ENCODE assay signal across 7 mouse cellular contexts in the genomic region with DNA sequence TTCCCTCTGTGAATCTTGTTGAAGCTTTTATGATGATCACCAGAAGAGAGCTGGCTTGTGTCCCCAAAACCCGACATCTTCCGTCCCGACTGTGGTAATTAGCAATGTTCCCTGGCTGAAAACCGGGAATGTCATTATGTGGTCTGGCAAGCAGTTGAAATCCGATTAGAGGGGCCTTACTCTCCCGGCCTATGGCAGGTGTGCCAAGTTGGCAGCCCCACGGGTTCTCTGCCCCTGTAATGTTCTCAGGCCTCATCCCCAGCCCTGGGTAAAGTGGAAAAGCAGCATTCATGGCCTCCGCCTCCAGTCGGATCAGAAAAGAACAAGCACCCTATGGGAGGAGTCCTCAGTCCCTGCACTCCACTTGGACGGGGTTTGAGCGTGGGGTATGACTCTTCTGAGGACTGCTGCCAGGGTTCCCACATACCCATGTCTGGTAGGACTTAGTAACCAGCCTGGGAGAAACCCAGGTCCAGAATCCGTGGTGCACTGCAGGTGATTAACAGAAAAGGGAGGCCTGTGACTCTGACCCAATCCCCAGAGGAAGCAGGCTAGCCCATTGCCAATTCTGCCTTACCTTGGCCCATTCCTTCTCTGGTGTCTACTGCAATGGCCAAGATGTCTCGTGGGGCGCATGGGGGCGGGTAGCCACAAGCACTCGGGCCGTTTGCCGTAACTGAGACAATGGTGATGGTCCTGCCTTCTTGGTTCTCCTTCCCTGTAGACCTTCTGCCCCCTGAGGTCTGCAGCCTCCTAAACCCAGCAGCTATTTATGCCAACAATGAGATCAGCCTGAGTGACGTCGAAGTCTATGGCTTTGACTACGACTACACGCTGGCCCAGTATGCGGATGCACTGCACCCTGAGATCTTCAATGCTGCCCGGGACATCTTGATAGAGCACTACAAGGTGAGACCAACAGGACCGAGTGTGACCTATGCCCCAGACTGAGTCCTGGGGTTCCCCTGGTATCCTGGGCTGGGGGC. TPM values are rescaled to one million over a fixed set of nuclear protein-coding genes. Genes with fewer than 3 reads are reported as not detected.
DNase-seq lines count a peak whose midpoint lies in the region; ATAC-seq and TF ChIP-seq lines count a peak whose summit lies in the region.

No protein-coding gene starts in this region.

- 83% methylated on average over 25 of the region's 25 CpGs for WGBS in intestine, embryonic 16.5 days
- 81% methylated on average over 25 of the region's 25 CpGs for WGBS in intestine, postnatal 0 days
- WGBS in neural tube, embryonic 15.5 days, result 80% methylated on average over 25 of the region's 25 CpGs
- 74% methylated on average over 25 of the region's 25 CpGs for WGBS in forebrain, embryonic 13.5 days
- WGBS in stomach, embryonic 14.5 days, result 87% methylated on average over 25 of the region's 25 CpGs

- no peaks in the 10 kb centered on the region for H3K9me3 ChIP-seq in intestine, embryonic 16.5 days (ENCODE audit: control insufficient read depth, low read length)
- no peaks in the 10 kb centered on the region for H3K9me3 ChIP-seq in intestine, postnatal 0 days (ENCODE audit: control insufficient read depth)
- H3K9me3 ChIP-seq in neural tube, embryonic 15.5 days (replicated peaks), result no peaks in the 10 kb centered on the region
- no peaks in the 10 kb centered on the region for H3K9me3 ChIP-seq in forebrain, embryonic 13.5 days (replicated peaks)
- H3K9me3 ChIP-seq in stomach, embryonic 14.5 days (ENCODE audit: control insufficient read depth, low read depth, low read length), result no peaks in the 10 kb centered on the region

- H3K4me1 ChIP-seq in intestine, embryonic 16.5 days (ENCODE audit: control insufficient read depth, insufficient read depth, low read length), result peaks cover 30% of the 10 kb centered on the region
- H3K4me1 ChIP-seq in intestine, postnatal 0 days (replicated peaks; ENCODE audit: control insufficient read depth, insufficient read depth, low read length), result peaks cover 14% of the 10 kb centered on the region
- H3K4me1 ChIP-seq in neural tube, embryonic 15.5 days, result peaks cover 50% of the 10 kb centered on the region
- H3K4me1 ChIP-seq in forebrain, embryonic 13.5 days, result peaks cover 46% of the 10 kb centered on the region
- peaks cover 29% of the 10 kb centered on the region for H3K4me1 ChIP-seq in stomach, embryonic 14.5 days (ENCODE audit: control insufficient read depth, insufficient read depth, low read length)

- DNase-seq in neural tube, embryonic 10.5 days (ENCODE audit: extremely low spot score, low spot score), result no peak
- DNase-seq in thymus, postnatal 10 days (ENCODE audit: low spot score in 2 of 2), result no peak

- H3K36me3 ChIP-seq in intestine, embryonic 16.5 days (ENCODE audit: control insufficient read depth, insufficient read depth, low read length), result peaks cover 28% of the 10 kb centered on the region
- peaks cover 24% of the 10 kb centered on the region; the same call in 1 of the 2 replicates for H3K36me3 ChIP-seq in intestine, postnatal 0 days (ENCODE audit: control insufficient read depth, insufficient read depth)
- H3K36me3 ChIP-seq in neural tube, embryonic 15.5 days, result peaks cover 37% of the 10 kb centered on the region
- peaks cover 51% of the 10 kb centered on the region for H3K36me3 ChIP-seq in forebrain, embryonic 13.5 days (ENCODE audit: poor library complexity, severe bottlenecking)
- H3K36me3 ChIP-seq in stomach, embryonic 14.5 days (ENCODE audit: control insufficient read depth, insufficient read depth, low read length), result peaks cover 43% of the 10 kb centered on the region

- H3K27me3 ChIP-seq in intestine, embryonic 16.5 days (replicated peaks; ENCODE audit: control insufficient read depth, insufficient read depth, low read length), result no peaks in the 10 kb centered on the region
- no peaks in the 10 kb centered on the region for H3K27me3 ChIP-seq in intestine, postnatal 0 days (replicated peaks; ENCODE audit: control insufficient read depth, insufficient read depth, low read length)
- H3K27me3 ChIP-seq in neural tube, embryonic 15.5 days (replicated peaks), result no peaks in the 10 kb centered on the region
- H3K27me3 ChIP-seq in forebrain, embryonic 13.5 days, result no peaks in the 10 kb centered on the region
- H3K27me3 ChIP-seq in stomach, embryonic 14.5 days (ENCODE audit: control insufficient read depth, insufficient read depth, low read length), result no peaks in the 10 kb centered on the region

- 0 out of 2 replicates have a peak overlapping the region, but pooled peaks have one; percentile 1 for H3K9ac ChIP-seq in intestine, embryonic 16.5 days (ENCODE audit: low read depth, low read length)
- no peak overlapping the region for H3K9ac ChIP-seq in intestine, postnatal 0 days (ENCODE audit: low read depth, low read length)
- no peak overlapping the region for H3K9ac ChIP-seq in neural tube, embryonic 15.5 days (replicated peaks)
- peak overlapping the region; percentile 93; the same call in 1 of the 2 replicates for H3K9ac ChIP-seq in forebrain, embryonic 13.5 days
- no peak overlapping the region for H3K9ac ChIP-seq in stomach, embryonic 14.5 days (replicated peaks; ENCODE audit: low read depth, low read length)

- H3K4me3 ChIP-seq in intestine, embryonic 16.5 days (ENCODE audit: low read length), result no peak overlapping the region
- H3K4me3 ChIP-seq in intestine, postnatal 0 days (ENCODE audit: low read depth, low read length), result no peak overlapping the region
- no peak overlapping the region for H3K4me3 ChIP-seq in neural tube, embryonic 15.5 days (replicated peaks)
- no peak overlapping the region for H3K4me3 ChIP-seq in forebrain, embryonic 13.5 days
- H3K4me3 ChIP-seq in stomach, embryonic 14.5 days (ENCODE audit: low read depth, low read length), result no peak overlapping the region

- TF ChIP-seq CTCF in intestine, postnatal 0 days (IDR thresholded peaks at IDR 0.05; ENCODE audit: low read depth), result no peak

- H3K27ac ChIP-seq in intestine, embryonic 16.5 days (ENCODE audit: low read length), result 0 out of 2 replicates have a peak overlapping the region, but pooled peaks have one; percentile 78
- H3K27ac ChIP-seq in intestine, postnatal 0 days (ENCODE audit: low read depth, low read length), result no peak overlapping the region
- peak overlapping the region; percentile 41; the same call in 1 of the 2 replicates for H3K27ac ChIP-seq in neural tube, embryonic 15.5 days (replicated peaks)
- peak overlapping the region; percentile 78 for H3K27ac ChIP-seq in forebrain, embryonic 13.5 days
- H3K27ac ChIP-seq in stomach, embryonic 14.5 days (ENCODE audit: low read length), result no peak overlapping the region; the same call in 1 of the 2 replicates

- ATAC-seq in intestine, embryonic 16.5 days, result no peak
- ATAC-seq in intestine, postnatal 0 days, result no peak
- ATAC-seq in neural tube, embryonic 15.5 days (ENCODE audit: low FRiP score), result no peak
- no peak for ATAC-seq in forebrain, embryonic 13.5 days
- no peak for ATAC-seq in stomach, embryonic 14.5 days (ENCODE audit: insufficient number of reproducible peaks, insufficient read depth, low FRiP score, low read depth)

- H3K4me2 ChIP-seq in intestine, embryonic 16.5 days (ENCODE audit: low read depth, low read length), result no peak overlapping the region
- no peak overlapping the region for H3K4me2 ChIP-seq in intestine, postnatal 0 days (replicated peaks; ENCODE audit: low read depth)
- H3K4me2 ChIP-seq in neural tube, embryonic 15.5 days, result no peak overlapping the region
- peak overlapping the region; percentile 83 for H3K4me2 ChIP-seq in forebrain, embryonic 13.5 days
- H3K4me2 ChIP-seq in stomach, embryonic 14.5 days (replicated peaks; ENCODE audit: low read depth, low read length), result peak overlapping the region; percentile 87; the same call in 1 of the 2 replicates

RNA-seq across cellular contexts. Expression of gene Nt5dc2, which starts 3.5 kb away (rescaled TPM):
- polyA plus RNA-seq in intestine, embryonic 16.5 days (2015; fragmentation: Nextera tagmentation; extraction: Ambion mirVana), result 205 and 208 TPM in 2 replicates
- 31.2 and 34.9 TPM in 2 replicates for polyA plus RNA-seq in intestine, postnatal 0 days (2015; fragmentation: Nextera tagmentation; extraction: Ambion mirVana)
- polyA plus RNA-seq in neural tube, embryonic 15.5 days (2015; fragmentation: Nextera tagmentation; extraction: Ambion mirVana), result 226 and 228 TPM in 2 replicates
- 306 and 325 TPM in 2 replicates for polyA plus RNA-seq in forebrain, embryonic 13.5 days (2015; fragmentation: Nextera tagmentation; extraction: Ambion mirVana)
- 324 and 357 TPM in 2 replicates for polyA plus RNA-seq in stomach, embryonic 14.5 days (2014; fragmentation: Nextera tagmentation; extraction: Ambion mirVana)

RNA-seq across cellular contexts. Expression of gene Smim4, which starts 5.6 kb away (rescaled TPM):
- 87.6 and 92.2 TPM in 2 replicates for polyA plus RNA-seq in intestine, embryonic 16.5 days (2015; fragmentation: Nextera tagmentation; extraction: Ambion mirVana)
- polyA plus RNA-seq in intestine, postnatal 0 days (2015; fragmentation: Nextera tagmentation; extraction: Ambion mirVana), result 127 and 132 TPM in 2 replicates
- polyA plus RNA-seq in neural tube, embryonic 15.5 days (2015; fragmentation: Nextera tagmentation; extraction: Ambion mirVana), result 71.6 and 73.4 TPM in 2 replicates
- 76.6 and 82.2 TPM in 2 replicates for polyA plus RNA-seq in forebrain, embryonic 13.5 days (2015; fragmentation: Nextera tagmentation; extraction: Ambion mirVana)
- polyA plus RNA-seq in stomach, embryonic 14.5 days (2014; fragmentation: Nextera tagmentation; extraction: Ambion mirVana), result 65.0 and 80.1 TPM in 2 replicates

RNA-seq across cellular contexts. Expression of gene Stab1, which starts 34.1 kb away (rescaled TPM):
- 19.0 and 24.5 TPM in 2 replicates for polyA plus RNA-seq in intestine, embryonic 16.5 days (2015; fragmentation: Nextera tagmentation; extraction: Ambion mirVana)
- 20.6 and 23.1 TPM in 2 replicates for polyA plus RNA-seq in intestine, postnatal 0 days (2015; fragmentation: Nextera tagmentation; extraction: Ambion mirVana)
- polyA plus RNA-seq in neural tube, embryonic 15.5 days (2015; fragmentation: Nextera tagmentation; extraction: Ambion mirVana), result 16.9 and 18.1 TPM in 2 replicates
- polyA plus RNA-seq in forebrain, embryonic 13.5 days (2015; fragmentation: Nextera tagmentation; extraction: Ambion mirVana), result 13.5 and 16.3 TPM in 2 replicates
- polyA plus RNA-seq in stomach, embryonic 14.5 days (2014; fragmentation: Nextera tagmentation; extraction: Ambion mirVana), result 48.3 and 54.4 TPM in 2 replicates

Comparison
In these comparisons a context has a peak if more than half of its experiments do, and no peak if none do; other contexts are left out.
1. H3K27ac ChIP-seq: peak in intestine, embryonic 16.5 days (single experiment), neural tube, embryonic 15.5 days (single experiment) and forebrain, embryonic 13.5 days (single experiment); none in intestine, postnatal 0 days (single experiment) and stomach, embryonic 14.5 days (single experiment).
2. H3K9ac ChIP-seq: peak in intestine, embryonic 16.5 days (single experiment) and forebrain, embryonic 13.5 days (single experiment); none in intestine, postnatal 0 days (single experiment), neural tube, embryonic 15.5 days (single experiment) and stomach, embryonic 14.5 days (single experiment).
3. H3K4me2 ChIP-seq: peak in forebrain, embryonic 13.5 days (single experiment) and stomach, embryonic 14.5 days (single experiment); none in intestine, embryonic 16.5 days (single experiment), intestine, postnatal 0 days (single experiment) and neural tube, embryonic 15.5 days (single experiment).